Mouse (Mus musculus) ES-Bruce4 (cell line): Measurements from ENCODE around the gene Olfr877. TPM values are rescaled to one million over a fixed set of nuclear protein-coding genes. Genes with fewer than 3 reads are reported as not detected.

Source experiments
- H3K27ac ChIP-seq: 2 replicates; pipeline ENCODE4 v1.5.1; 2012; ENCODE audit warnings: low read length, inconsistent platforms; ENCODE audit not compliant: insufficient read depth
- H3K27me3 ChIP-seq: 2 replicates; pipeline ENCODE4 v1.6.1; 2012; ENCODE audit warnings: mild to moderate bottlenecking, low read length, inconsistent platforms; ENCODE audit not compliant: control insufficient read depth, poor library complexity, insufficient read depth, severe bottlenecking
- H3K36me3 ChIP-seq: 2 replicates; pipeline ENCODE4 v1.6.1; 2012; ENCODE audit warnings: inconsistent platforms, mild to moderate bottlenecking, low read length, moderate library complexity; ENCODE audit not compliant: control insufficient read depth, poor library complexity, insufficient read depth, severe bottlenecking
- H3K4me1 ChIP-seq: one replicate; pipeline ENCODE4 v1.8.1; 2011; ENCODE audit warnings: low read length; ENCODE audit not compliant: control insufficient read depth, insufficient read depth
- H3K4me3 ChIP-seq: 2 replicates; pipeline ENCODE4 v1.5.1; 2011; ENCODE audit warnings: low read depth, mild to moderate bottlenecking, low read length
- H3K9ac ChIP-seq: 2 replicates; pipeline ENCODE4 v1.6.1; 2012; ENCODE audit warnings: low read depth, mild to moderate bottlenecking, inconsistent platforms; ENCODE audit not compliant: poor library complexity, severe bottlenecking
- H3K9me3 ChIP-seq: replicated peaks from 2 replicates; pipeline ENCODE4 v1.6.1; 2012; ENCODE audit warnings: mild to moderate bottlenecking, low read length, inconsistent platforms; ENCODE audit not compliant: control insufficient read depth, poor library complexity, insufficient read depth, severe bottlenecking
- CTCF ChIP-seq: IDR thresholded peaks from one replicate; pipeline ENCODE4 v1.8.1; 2011; ENCODE audit warnings: low read depth, low read length
- EP300 ChIP-seq: IDR thresholded peaks from 2 replicates; pipeline ENCODE4 v1.6.1; 2011; ENCODE audit warnings: low read depth, low read length; ENCODE audit not compliant: insufficient read depth
- POLR2A ChIP-seq: IDR thresholded peaks from one replicate; pipeline ENCODE4 v1.8.1; 2011; ENCODE audit warnings: low read length; ENCODE audit not compliant: insufficient read depth
- polyA plus RNA-seq: library from polyadenylated mRNA; stranded (reverse); fragments of >200 nt; gene quantifications from 2 replicates; pipeline ENCODE4 v1.2.4, GENCODE M21; 2011; ENCODE audit warnings: low read depth; ENCODE audit not compliant: missing spikeins, insufficient read depth, insufficient read length

The Olfr877 gene
- polyA plus RNA-seq, 1 experiment = not detected

GRCm38 (mm10) chr9:37890960-37891359 lies 36.9 kb downstream of the Olfr877 start:
- TF ChIP-seq CTCF (no peak), POLR2A (no peak), EP300 (no peak)
- H3K27ac ChIP-seq = no peak overlapping the region
- no peak overlapping the region for H3K4me3 ChIP-seq
- H3K36me3 ChIP-seq = no peaks in the 10 kb centered on the region
- H3K9ac ChIP-seq = no peak overlapping the region
- H3K4me1 ChIP-seq = no peaks in the 10 kb centered on the region
- H3K9me3 ChIP-seq = no peaks in the 10 kb centered on the region; the same call in 1 of the 2 replicates
- no peaks in the 10 kb centered on the region for H3K27me3 ChIP-seq

- H3K9me3 ChIP-seq = no peaks in the 10 kb centered on the region; the same call in 1 of the 2 replicates
- TF ChIP-seq EP300 (no peak), POLR2A (no peak), CTCF (no peak)
- H3K27me3 ChIP-seq = no peaks in the 10 kb centered on the region
- H3K27ac ChIP-seq = no peak within 1 kb of the TSS
- H3K4me3 ChIP-seq = no peak within 1 kb of the TSS
- no peaks in the 10 kb centered on the region for H3K36me3 ChIP-seq
- H3K4me1 ChIP-seq = no peaks in the 10 kb centered on the region
- no peak within 1 kb of the TSS for H3K9ac ChIP-seq
Measured at GRCm38 (mm10) chr9:37896661-37897060, 42.6 kb downstream of the Olfr877 start, which contains the start of gene Olfr145. Gene Olfr145, plus strand, starts transcription at chr9:37896724.

- H3K27me3 ChIP-seq = no peaks in the 10 kb centered on the region
- H3K36me3 ChIP-seq = no peaks in the 10 kb centered on the region
- H3K9me3 ChIP-seq = no peaks in the 10 kb centered on the region
- H3K9ac ChIP-seq = no peak overlapping the region
- H3K4me1 ChIP-seq = no peaks in the 10 kb centered on the region
- no peak for TF ChIP-seq POLR2A
- H3K4me3 ChIP-seq = no peak overlapping the region
- H3K27ac ChIP-seq = no peak overlapping the region
Measured at GRCm38 (mm10) chr9:37905555-37905954, 51.5 kb downstream of the Olfr877 start.

Other genes with a start within 250 kb of the Olfr877 start
- gene Spa17, start 240.5 kb upstream of the Olfr877 start, polyA plus RNA-seq = 5.3 and 7.1 TPM in 2 replicates
- 184 and 191 TPM in 2 replicates for gene Tbrg1, start 197.0 kb upstream of the Olfr877 start, polyA plus RNA-seq
- not detected in 2 replicates for gene Panx3, start 185.0 kb upstream of the Olfr877 start, polyA plus RNA-seq
- gene Olfr160, start 138.0 kb upstream of the Olfr877 start, polyA plus RNA-seq = not detected in 2 replicates
- gene Olfr874, start 109.2 kb upstream of the Olfr877 start, polyA plus RNA-seq = not detected in 2 replicates
- not detected in 2 replicates for gene Olfr875, start 82.4 kb upstream of the Olfr877 start, polyA plus RNA-seq
- gene Olfr876, start 51.2 kb upstream of the Olfr877 start, polyA plus RNA-seq = not detected in 2 replicates
- gene Olfr145, start 42.5 kb downstream of the Olfr877 start, polyA plus RNA-seq = not detected in 2 replicates
- gene Olfr878, start 63.6 kb downstream of the Olfr877 start, polyA plus RNA-seq = not detected in 2 replicates
- not detected in 2 replicates for gene Olfr881, start 137.6 kb downstream of the Olfr877 start, polyA plus RNA-seq
- gene Olfr883, start 171.5 kb downstream of the Olfr877 start, polyA plus RNA-seq = not detected in 2 replicates
- gene Olfr884, start 192.3 kb downstream of the Olfr877 start, polyA plus RNA-seq = not detected in 2 replicates
- not detected in 2 replicates for gene Olfr885, start 207.1 kb downstream of the Olfr877 start, polyA plus RNA-seq
- not detected in 2 replicates for gene Olfr887, start 229.8 kb downstream of the Olfr877 start, polyA plus RNA-seq